Mouse (Mus musculus): ENCODE results near the gene Hist1h4d.
"Not testable (repeated sequence)": the region's sequence is repeated elsewhere in the genome, so short reads cannot be mapped to it uniquely, and the experiment has no call there.

Gene Hist1h4d

GRCm38 (mm10) chr13:23581408-23582218 lies at the start of gene Hist1h4d:
TSS of gene Hist1h4d (plus strand) at chr13:23581598.
- in situ Hi-C loops (cut with MseI, MboI), result no loop called here

- in situ Hi-C loops (cut with MseI, MboI), result no loop called here
These were observed 48.9 kb upstream of the Hist1h4d start for GRCm38 (mm10) chr13:23532262-23533075.

- in situ Hi-C loops (cut with MseI, MboI), result not testable (repeated sequence)
These were observed 47.6 kb upstream of the Hist1h4d start, which contains the start of gene Hist1h2af for GRCm38 (mm10) chr13:23533560-23534367. TSS of gene Hist1h2af (plus strand) at chr13:23533906.

GRCm38 (mm10) chr13:23534368-23535131 lies 46.8 kb upstream of the Hist1h4d start:
- in situ Hi-C loops (cut with MseI, MboI), result no loop called here

GRCm38 (mm10) chr13:23535137-23536075 lies 46.0 kb upstream of the Hist1h4d start, which contains the start of gene Hist1h3g:
TSS of gene Hist1h3g (plus strand) at chr13:23535422.
- in situ Hi-C loops (cut with MseI, MboI), result not testable (repeated sequence)

- in situ Hi-C loops (cut with MseI, MboI), result no loop called here
These were observed 45.1 kb upstream of the Hist1h4d start for GRCm38 (mm10) chr13:23536076-23536822.

- in situ Hi-C loops (cut with MseI, MboI), result no loop called here
These were observed 44.2 kb upstream of the Hist1h4d start for GRCm38 (mm10) chr13:23537006-23537710.

- in situ Hi-C loops (cut with MseI, MboI), result no loop called here
These were observed 43.1 kb upstream of the Hist1h4d start for GRCm38 (mm10) chr13:23538249-23538648.

GRCm38 (mm10) chr13:23539821-23540220 lies 41.6 kb upstream of the Hist1h4d start:
- in situ Hi-C loops (cut with MseI, MboI), result not testable (repeated sequence)

GRCm38 (mm10) chr13:23541497-23541896 lies 39.9 kb upstream of the Hist1h4d start:
- in situ Hi-C loops (cut with MseI, MboI), result no loop called here

- in situ Hi-C loops (cut with MseI, MboI), result not testable (repeated sequence)
These were observed 39.0 kb upstream of the Hist1h4d start for GRCm38 (mm10) chr13:23542225-23542980.

GRCm38 (mm10) chr13:23542999-23543607 lies 38.3 kb upstream of the Hist1h4d start, which contains the start of gene Hist1h2bh:
TSS of gene Hist1h2bh (minus strand) at chr13:23543392.
- in situ Hi-C loops (cut with MseI, MboI), result not testable (repeated sequence)

- in situ Hi-C loops (cut with MseI, MboI), result no loop called here
These were observed 37.2 kb upstream of the Hist1h4d start, which contains the start of gene Hist1h3f for GRCm38 (mm10) chr13:23543965-23544786. TSS of gene Hist1h3f (plus strand) at chr13:23544052.

GRCm38 (mm10) chr13:23544787-23545120 lies 36.6 kb upstream of the Hist1h4d start:
- in situ Hi-C loops (cut with MseI, MboI), result not testable (repeated sequence)

GRCm38 (mm10) chr13:23546694-23547093 lies 34.7 kb upstream of the Hist1h4d start:
- in situ Hi-C loops (cut with MseI, MboI), result no loop called here

- in situ Hi-C loops (cut with MseI, MboI), result no loop called here
These were observed 30.6 kb upstream of the Hist1h4d start for GRCm38 (mm10) chr13:23550761-23551145.

Measured in mouse trophoblast stem cell (cell line).